Mouse (Mus musculus) intestine, embryonic 16.5 days (tissue): ENCODE measurements around the gene Cyp2f2. TPM values are rescaled to one million over a fixed set of nuclear protein-coding genes. Genes with fewer than 3 reads are reported as not detected.

Source experiments
- ATAC-seq: fragments of 200-750 bp; cut with Nextera tagmentation; 2 replicates; pipeline ENCODE4 v1.8.0; 2017; ENCODE audit warnings: moderate TSS enrichment, moderate library complexity
- H3K27ac ChIP-seq: fragments of 300-500 bp; sonication (generic); 2 replicates; pipeline ENCODE4 v1.5.1; 2014; ENCODE audit warnings: mild to moderate bottlenecking, low read length
- H3K27me3 ChIP-seq: fragments of 300-500 bp; sonication (generic); replicated peaks from 2 replicates; pipeline ENCODE4 v1.6.1; 2014; ENCODE audit warnings: low read length, control low read depth, mixed read lengths; ENCODE audit not compliant: control insufficient read depth, insufficient read depth
- H3K36me3 ChIP-seq: fragments of 300-500 bp; sonication (generic); 2 replicates; pipeline ENCODE4 v1.6.1; 2014; ENCODE audit warnings: low read length, control low read depth; ENCODE audit not compliant: control insufficient read depth, insufficient read depth
- H3K4me1 ChIP-seq: fragments of 300-500 bp; sonication (generic); 2 replicates; pipeline ENCODE4 v1.6.1; 2014; ENCODE audit warnings: low read length, control low read depth, mixed read lengths; ENCODE audit not compliant: control insufficient read depth, insufficient read depth
- H3K4me2 ChIP-seq: fragments of 300-500 bp; sonication (generic); 2 replicates; pipeline ENCODE4 v1.6.1; 2014; ENCODE audit warnings: low read depth, low read length, control low read depth
- H3K4me3 ChIP-seq: fragments of 300-500 bp; sonication (generic); 2 replicates; pipeline ENCODE4 v1.5.1; 2014; ENCODE audit warnings: mild to moderate bottlenecking, low read length
- H3K9ac ChIP-seq: fragments of 300-500 bp; sonication (generic); 2 replicates; pipeline ENCODE4 v1.6.1; 2014; ENCODE audit warnings: low read depth, low read length
- H3K9me3 ChIP-seq: fragments of 300-500 bp; sonication (generic); 2 replicates; pipeline ENCODE4 v1.6.1; 2016; ENCODE audit warnings: low read length, control low read depth; ENCODE audit not compliant: control insufficient read depth
- WGBS: fragments of 180-500 bp; shearing (Covaris S2); extraction: QIAGEN DNeasy Blood & Tissue Kit; methylation state at CpG from one replicate; pipeline ENCODE4 v1.1.7; 2014; 5-methylcytosine and 5-hydroxymethylcytosine counted together
- polyA plus RNA-seq: library from polyadenylated mRNA; unstranded; fragments of >200 nt; fragmentation: Nextera tagmentation; extraction: Ambion mirVana; gene quantifications from 2 replicates; pipeline ENCODE4 v1.2.1, GENCODE M21; 2015

The Cyp2f2 gene
- 0.17 TPM in 1 of 2 replicates, not detected in the other for polyA plus RNA-seq

DNA sequence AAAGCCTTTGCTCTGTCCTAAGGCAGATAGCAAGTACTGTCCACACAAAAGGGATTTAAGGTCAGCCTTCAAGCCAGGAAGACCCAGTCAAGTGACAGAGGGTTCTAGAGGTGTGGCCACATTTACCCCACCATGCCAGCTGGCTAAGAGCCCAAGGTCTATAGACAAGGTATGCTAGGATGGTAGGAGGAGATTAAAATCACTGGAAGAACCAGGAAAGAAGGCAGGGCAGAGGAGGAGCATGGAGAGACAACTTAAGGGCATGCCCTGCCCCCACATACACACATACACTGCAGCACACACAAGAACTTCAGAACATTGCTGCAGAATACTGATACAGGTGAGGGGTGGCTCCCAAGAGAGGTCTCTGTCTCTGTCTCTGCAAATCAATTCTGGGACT, at the start of gene Cyp2f2:
Cyp2f2 (plus strand) TSS at position 234 of the 400 bp plus-strand sequence.
- Histone ChIP-seq H3K9ac (no peak within 1 kb of the TSS), H3K27ac (no peak within 1 kb of the TSS), H3K4me1 (no peaks in the 10 kb centered on the region), H3K36me3 (no peaks in the 10 kb centered on the region), H3K27me3 (no peaks in the 10 kb centered on the region), H3K4me3 (no peak within 1 kb of the TSS), H3K9me3 (no peaks in the 10 kb centered on the region), H3K4me2 (no peak within 1 kb of the TSS)
- ATAC-seq, result no peak

DNA sequence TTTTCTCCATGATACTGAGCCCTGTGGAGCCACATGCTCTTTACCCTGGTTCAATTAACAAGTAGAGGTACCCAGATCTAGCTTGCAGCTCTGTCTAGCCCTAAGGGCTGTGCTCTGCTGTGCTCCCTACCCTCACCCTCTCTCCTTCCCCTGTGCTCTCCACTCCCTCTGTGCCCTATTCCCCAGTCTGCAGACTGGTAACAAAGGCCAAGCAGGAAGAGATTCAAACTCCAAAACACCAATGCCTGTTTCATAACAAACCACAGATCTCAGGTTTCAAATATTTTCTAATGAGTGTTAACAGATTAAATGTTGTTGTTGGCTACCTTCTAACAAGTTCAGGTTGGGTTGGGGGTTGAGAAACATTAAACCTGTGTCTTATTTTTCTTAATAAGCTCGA, 41.1 kb upstream of the Cyp2f2 start:
- Histone ChIP-seq H3K9ac (no peak overlapping the region), H3K27me3 (no peaks in the 10 kb centered on the region), H3K27ac (no peak overlapping the region), H3K4me3 (no peak overlapping the region), H3K4me1 (no peaks in the 10 kb centered on the region), H3K9me3 (no peaks in the 10 kb centered on the region), H3K36me3 (no peaks in the 10 kb centered on the region), H3K4me2 (no peak overlapping the region)
- ATAC-seq, result no peak
- WGBS, result 81% methylated on average over 1 of the region's 1 CpGs

DNA sequence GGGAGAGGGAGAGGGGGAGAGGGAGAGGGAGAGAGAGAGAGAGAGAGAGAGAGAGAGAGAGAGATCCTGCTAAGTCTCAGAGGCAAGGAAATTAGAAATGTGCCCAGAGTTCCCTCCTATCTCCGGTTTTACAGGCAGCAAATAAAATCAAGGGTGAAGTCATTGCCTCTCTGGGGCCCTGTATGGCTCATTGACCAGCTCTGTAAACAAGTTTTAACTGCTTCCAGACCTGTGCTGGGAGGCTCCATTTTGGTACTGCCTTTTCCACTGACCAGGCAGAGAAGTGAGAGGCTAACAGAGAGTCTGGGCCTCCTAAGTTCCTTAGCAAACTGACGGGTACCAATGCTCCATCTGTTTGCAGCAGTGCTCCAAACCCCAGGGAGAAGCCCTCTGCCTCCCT, 38.1 kb upstream of the Cyp2f2 start:
- Histone ChIP-seq H3K4me1 (no peaks in the 10 kb centered on the region), H3K36me3 (no peaks in the 10 kb centered on the region), H3K27ac (no peak overlapping the region), H3K27me3 (no peaks in the 10 kb centered on the region), H3K4me3 (no peak overlapping the region), H3K9ac (no peak overlapping the region), H3K9me3 (no peaks in the 10 kb centered on the region), H3K4me2 (no peak overlapping the region)
- no peak for ATAC-seq
- WGBS, result 49% methylated on average over 2 of the region's 2 CpGs

DNA sequence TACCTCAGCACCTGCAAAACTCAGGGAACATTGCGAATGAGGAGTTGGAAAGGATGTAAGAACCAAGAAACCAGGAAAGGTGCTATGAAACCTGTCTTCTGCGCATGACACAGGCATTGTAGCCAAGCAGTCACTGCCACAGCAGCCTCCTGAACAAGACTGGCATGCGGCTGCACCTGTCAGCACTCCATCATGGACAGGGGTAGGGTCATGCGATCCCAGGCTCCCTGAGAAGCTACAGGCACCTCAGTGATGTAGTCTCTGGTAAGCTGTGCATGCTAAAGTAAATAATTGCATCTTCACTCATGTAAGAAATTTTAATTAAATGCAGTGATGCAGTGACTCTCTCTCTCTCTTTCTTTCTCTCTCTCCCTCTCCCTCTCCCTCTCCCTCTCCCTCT, 28.7 kb upstream of the Cyp2f2 start:
- Histone ChIP-seq H3K9me3 (no peaks in the 10 kb centered on the region), H3K27ac (no peak overlapping the region), H3K9ac (no peak overlapping the region), H3K4me1 (no peaks in the 10 kb centered on the region), H3K4me3 (no peak overlapping the region), H3K4me2 (no peak overlapping the region), H3K27me3 (no peaks in the 10 kb centered on the region), H3K36me3 (no peaks in the 10 kb centered on the region)
- ATAC-seq, result no peak
- WGBS, result 78% methylated on average over 4 of the region's 4 CpGs

DNA sequence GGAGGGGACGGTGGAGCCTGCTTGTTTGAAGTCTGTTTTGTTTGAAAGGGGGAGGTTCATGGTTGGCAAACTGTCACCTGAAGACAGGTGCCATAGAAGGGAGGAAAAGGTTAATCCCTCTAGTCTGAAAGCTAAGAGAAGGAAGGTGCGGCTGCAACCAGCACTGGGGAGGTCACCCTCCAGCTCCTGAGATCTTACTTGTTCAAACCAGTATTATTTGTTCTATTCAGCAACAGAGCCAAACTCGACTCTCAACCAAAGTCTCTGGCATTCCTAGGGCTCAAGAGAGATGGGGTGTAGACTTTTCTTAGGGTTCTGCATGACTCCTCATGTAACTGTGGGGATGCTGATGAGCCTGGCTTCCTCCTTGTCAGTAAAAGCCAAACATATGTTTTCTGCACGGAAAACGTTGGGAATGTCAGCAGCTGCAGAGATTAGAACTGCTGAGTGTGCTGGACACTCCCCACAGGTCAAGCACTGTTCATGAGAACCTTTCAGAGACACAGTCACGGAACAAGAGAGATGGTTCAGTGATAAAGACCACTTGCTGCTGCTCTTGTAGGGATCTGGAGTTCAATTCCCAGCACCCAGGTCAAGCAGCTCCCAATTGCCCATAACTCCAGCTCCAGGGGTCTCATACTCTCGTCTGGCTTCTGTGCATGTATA, 27.5 kb upstream of the Cyp2f2 start:
- Histone ChIP-seq H3K9ac (no peak overlapping the region), H3K27ac (no peak overlapping the region), H3K9me3 (no peaks in the 10 kb centered on the region), H3K4me2 (no peak overlapping the region), H3K36me3 (no peaks in the 10 kb centered on the region), H3K27me3 (no peaks in the 10 kb centered on the region), H3K4me1 (no peaks in the 10 kb centered on the region), H3K4me3 (no peak overlapping the region)
- WGBS, result 43% methylated on average over 7 of the region's 7 CpGs
- no peak for ATAC-seq

DNA sequence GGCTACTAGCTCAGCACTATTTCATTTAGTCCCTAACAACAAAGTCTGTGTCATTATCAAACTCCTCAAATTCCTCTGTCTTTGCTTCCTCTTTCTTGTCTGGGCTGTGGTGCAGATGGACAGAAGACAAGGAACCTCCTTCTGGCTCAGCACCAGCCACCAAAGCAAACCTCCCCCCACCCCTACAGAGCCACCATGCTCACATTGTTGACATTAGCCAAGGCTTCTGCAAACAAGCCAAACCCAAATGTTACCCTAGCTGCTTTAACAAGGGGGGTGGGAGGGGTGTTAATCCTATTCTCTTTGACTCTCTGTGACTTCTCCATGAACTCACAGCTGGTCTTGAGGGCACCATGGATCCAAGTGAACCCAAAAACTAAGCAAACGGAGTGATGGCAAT, 26.8 kb upstream of the Cyp2f2 start:
- no peak for ATAC-seq
- Histone ChIP-seq H3K27ac (no peak overlapping the region), H3K4me3 (no peak overlapping the region), H3K27me3 (no peaks in the 10 kb centered on the region), H3K9ac (no peak overlapping the region), H3K36me3 (no peaks in the 10 kb centered on the region), H3K4me2 (no peak overlapping the region), H3K9me3 (no peaks in the 10 kb centered on the region), H3K4me1 (no peaks in the 10 kb centered on the region)
- 27% methylated on average over 1 of the region's 1 CpGs for WGBS

DNA sequence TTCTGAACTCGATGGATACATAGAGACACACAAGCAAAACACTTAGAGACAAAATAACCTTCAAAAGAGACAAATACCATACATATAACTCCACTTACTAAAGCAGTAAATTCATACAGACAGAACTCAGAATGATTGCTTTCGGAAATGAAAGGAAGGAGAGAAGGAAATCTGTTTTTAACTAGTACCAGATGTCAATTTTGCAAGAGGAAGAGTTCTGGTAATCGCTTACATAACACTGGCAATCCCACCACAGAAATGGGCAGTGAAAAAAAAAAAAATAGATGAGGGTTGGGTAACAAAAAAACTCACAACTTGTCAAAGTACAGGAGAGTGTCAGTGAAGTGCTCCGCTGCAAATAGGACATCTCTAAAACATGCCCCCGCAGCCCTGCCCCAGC, 14.8 kb upstream of the Cyp2f2 start:
- ATAC-seq, result no peak
- H3K27ac ChIP-seq, result no peak overlapping the region
- H3K36me3 ChIP-seq, result no peaks in the 10 kb centered on the region
- H3K9ac ChIP-seq, result no peak overlapping the region
- H3K4me3 ChIP-seq, result no peak overlapping the region
- H3K4me2 ChIP-seq, result no peak overlapping the region
- H3K27me3 ChIP-seq, result no peaks in the 10 kb centered on the region
- no peaks in the 10 kb centered on the region for H3K9me3 ChIP-seq
- 78% methylated on average over 5 of the region's 5 CpGs for WGBS
- H3K4me1 ChIP-seq, result no peaks in the 10 kb centered on the region

DNA sequence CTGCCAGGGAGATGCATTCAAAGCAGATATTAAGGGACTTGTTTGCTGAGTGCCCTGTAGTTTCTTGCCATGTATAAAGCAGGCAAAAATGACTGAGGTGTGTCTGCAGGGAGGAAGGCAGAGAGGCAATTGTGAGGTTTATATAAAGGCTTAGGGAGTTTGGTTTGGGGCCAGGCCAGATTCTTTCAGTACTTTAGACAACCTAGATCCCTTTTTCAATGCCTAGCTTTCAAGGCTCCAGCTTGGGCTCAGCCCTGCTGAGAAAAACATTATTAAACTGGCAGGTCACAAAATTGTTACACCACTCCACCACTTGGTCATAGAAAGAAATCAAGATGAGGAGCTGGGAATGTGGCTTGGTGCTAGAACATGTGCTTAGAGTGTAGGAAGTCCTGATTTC, 9.4 kb upstream of the Cyp2f2 start:
- no peak overlapping the region for H3K9ac ChIP-seq

DNA sequence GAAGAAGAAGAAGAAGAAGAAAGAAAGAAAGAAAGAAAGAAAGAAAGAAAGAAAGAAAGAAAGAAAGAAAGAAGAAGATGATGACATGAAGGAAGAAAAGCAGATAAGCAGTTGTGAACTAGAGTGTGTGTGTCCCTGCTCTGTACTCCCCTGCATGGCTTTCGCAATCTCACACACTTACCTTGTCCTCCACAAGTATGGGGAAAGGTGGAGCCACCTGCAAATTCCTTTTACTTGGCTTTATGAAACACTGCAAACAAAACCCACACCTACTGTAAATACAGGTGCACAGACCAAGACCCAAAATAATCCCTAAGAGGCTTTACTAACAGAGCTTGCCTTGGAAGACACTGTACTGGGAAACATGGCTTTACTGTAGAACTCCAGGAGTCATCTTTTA, 8.7 kb upstream of the Cyp2f2 start:
- Histone ChIP-seq H3K36me3 (no peaks in the 10 kb centered on the region), H3K9me3 (no peaks in the 10 kb centered on the region), H3K4me2 (no peak overlapping the region), H3K4me1 (no peaks in the 10 kb centered on the region), H3K9ac (no peak overlapping the region), H3K4me3 (no peak overlapping the region), H3K27ac (no peak overlapping the region), H3K27me3 (no peaks in the 10 kb centered on the region)
- 81% methylated on average over 1 of the region's 1 CpGs for WGBS
- ATAC-seq, result no peak

More for the DNA sequence above, 9.4 kb upstream of the Cyp2f2 start:
- Histone ChIP-seq H3K27me3 (no peaks in the 10 kb centered on the region), H3K4me3 (no peak overlapping the region), H3K4me2 (no peak overlapping the region), H3K36me3 (no peaks in the 10 kb centered on the region), H3K27ac (no peak overlapping the region), H3K9me3 (no peaks in the 10 kb centered on the region), H3K4me1 (no peaks in the 10 kb centered on the region)
- ATAC-seq, result no peak

DNA sequence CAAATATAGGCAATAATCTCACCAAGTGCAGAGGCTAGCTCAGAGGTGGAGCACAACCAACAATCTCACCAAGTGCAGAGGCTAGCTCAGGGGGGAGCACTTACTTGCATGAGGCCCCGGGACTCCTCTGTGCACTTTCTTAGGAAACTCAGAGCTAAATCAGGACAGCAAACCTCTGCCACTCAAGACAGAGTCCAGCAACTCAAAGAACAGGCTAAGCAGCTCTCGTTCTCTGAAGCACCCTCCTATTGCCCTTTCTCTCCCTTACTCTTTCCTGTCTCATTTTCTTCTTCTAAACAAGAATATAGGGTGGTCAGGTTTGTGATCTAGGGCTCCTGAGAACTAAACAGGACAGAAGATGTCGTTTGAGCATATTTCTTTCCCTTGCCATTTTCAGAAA, 7.7 kb upstream of the Cyp2f2 start:
- Histone ChIP-seq H3K36me3 (no peaks in the 10 kb centered on the region), H3K27me3 (no peaks in the 10 kb centered on the region), H3K9ac (no peak overlapping the region), H3K4me3 (no peak overlapping the region), H3K4me2 (no peak overlapping the region), H3K9me3 (no peaks in the 10 kb centered on the region), H3K4me1 (no peaks in the 10 kb centered on the region), H3K27ac (no peak overlapping the region)
- WGBS, result 74% methylated on average over 3 of the region's 3 CpGs
- ATAC-seq, result no peak
